Mouse (Mus musculus): Measurements from ENCODE around the gene 1500009C09Rik. TPM values are rescaled to one million over a fixed set of nuclear protein-coding genes. Genes with fewer than 3 reads are reported as not detected.
"Not testable (repeated sequence)": the region's sequence is repeated elsewhere in the genome, so short reads cannot be mapped to it uniquely, and the experiment has no call there.

Gene 1500009C09Rik
- polyA plus RNA-seq, 1 experiment from 2014 or later: 9.2 TPM

DNA sequence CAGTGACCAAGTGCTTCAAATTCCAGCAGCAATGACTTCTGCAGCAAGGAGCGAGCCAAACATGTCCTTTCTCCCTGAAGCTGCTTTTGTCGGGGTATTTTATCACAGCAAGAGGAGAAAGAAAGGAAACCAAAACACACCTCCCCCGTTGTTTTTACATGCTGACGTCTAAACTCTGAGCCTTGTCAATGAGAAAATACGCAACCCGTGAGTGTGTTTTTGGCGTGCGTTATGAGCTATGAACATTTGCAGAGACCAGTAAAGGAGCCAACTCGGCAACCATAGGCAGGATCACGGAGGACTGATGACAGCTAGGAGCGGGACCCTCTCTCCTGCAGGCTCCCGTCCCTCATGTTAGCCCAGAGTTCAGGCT, 8.5 kb upstream of the 1500009C09Rik start:
- Histone ChIP-seq H3K36me3 (no peaks in the 10 kb centered on the region), H3K9ac (peak overlapping the region; percentile 73), H3K4me3 (peak overlapping the region; percentile 74), H3K4me1 (replicated peaks) (peaks cover 13% of the 10 kb centered on the region), H3K4me2 (peak overlapping the region; percentile 92), H3K9me3 (no peaks in the 10 kb centered on the region), H3K27ac (0 out of 2 replicates have a peak overlapping the region, but pooled peaks have one; percentile 3), H3K27me3 (no peaks in the 10 kb centered on the region)
- 8% methylated on average over 12 of the region's 12 CpGs for WGBS
- no peak for ATAC-seq (ENCODE audit: low FRiP score)

DNA sequence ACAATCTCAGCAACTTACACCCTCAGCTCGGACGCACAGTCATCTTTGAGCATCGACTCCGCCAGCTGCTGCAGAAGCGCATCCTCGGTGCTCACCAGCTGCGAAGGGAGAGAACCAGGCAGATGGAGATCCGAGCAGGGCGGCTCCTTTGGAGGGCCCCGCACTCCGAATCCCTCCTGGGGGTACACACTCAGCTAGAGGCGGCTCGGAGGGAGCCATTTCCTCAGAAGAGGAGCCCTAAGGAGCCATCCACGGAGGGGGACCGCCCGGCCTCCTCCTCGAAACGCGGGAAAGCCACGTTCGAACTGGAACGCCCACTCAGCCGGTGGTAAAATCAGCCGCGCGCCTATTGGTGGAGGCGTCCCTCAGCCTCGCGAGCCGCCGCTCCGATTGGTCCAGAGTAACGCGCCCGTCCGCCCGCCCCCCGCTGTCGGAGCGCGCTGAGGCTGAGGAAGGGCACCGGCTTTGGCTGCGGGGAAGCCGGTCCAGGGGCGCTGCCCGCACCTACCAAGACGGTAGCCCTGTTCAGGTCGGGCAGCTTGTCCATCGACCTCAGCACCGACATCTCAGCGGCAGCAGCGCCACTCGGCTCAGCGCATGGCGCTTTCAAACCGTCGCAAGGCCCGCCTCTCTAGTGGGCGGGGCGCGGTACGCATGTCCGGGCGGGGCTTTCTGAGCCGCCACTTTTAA, 7.9 kb upstream of the 1500009C09Rik start, which contains the start of gene Cenpm:
Gene Cenpm, minus strand, starts transcription at position 634 of the 690 bp plus-strand sequence.
- Histone ChIP-seq H3K4me1 (replicated peaks) (peaks cover 13% of the 10 kb centered on the region), H3K4me3 (peak within 1 kb of the TSS; percentile 74), H3K9ac (peak within 1 kb of the TSS; percentile 73), H3K27me3 (no peaks in the 10 kb centered on the region), H3K4me2 (peak within 1 kb of the TSS; percentile 92), H3K36me3 (no peaks in the 10 kb centered on the region), H3K9me3 (no peaks in the 10 kb centered on the region), H3K27ac (peak within 1 kb of the TSS; percentile 76)
- ATAC-seq (ENCODE audit: low FRiP score): peak; percentile 98
- WGBS: under 1% methylated on average over 65 of the region's 65 CpGs

DNA sequence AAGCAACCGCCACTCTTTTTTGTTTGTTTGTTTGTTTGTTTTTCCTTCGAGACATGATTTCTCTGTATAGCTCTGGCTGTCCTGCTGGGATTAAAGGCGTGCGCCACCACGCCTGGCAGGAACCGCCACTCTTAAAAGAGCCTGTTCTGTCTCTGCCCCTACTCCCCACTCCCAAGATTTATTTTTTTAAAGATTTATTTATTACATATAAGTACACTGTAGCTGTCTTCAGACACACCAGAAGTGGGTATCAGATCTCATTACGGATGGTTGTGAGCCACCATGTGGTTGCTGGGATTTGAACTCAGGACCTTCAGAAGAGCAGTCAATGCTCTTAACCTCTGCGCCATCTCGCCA, 7.4 kb upstream of the 1500009C09Rik start:
- peak overlapping the region; percentile 63; the same call in 1 of the 2 replicates for H3K9ac ChIP-seq
- peak overlapping the region; percentile 74 for H3K4me3 ChIP-seq
- peak overlapping the region; percentile 76; the same call in 1 of the 2 replicates for H3K27ac ChIP-seq
- 23% methylated on average over 9 of the region's 9 CpGs for WGBS
- not testable (repeated sequence) for H3K9me3 ChIP-seq, H3K36me3 ChIP-seq, H3K27me3 ChIP-seq
- ATAC-seq (ENCODE audit: low FRiP score): 0 out of 2 replicates have a peak, but pooled peaks have one; percentile 25
- peaks cover 13% of the 10 kb centered on the region for H3K4me1 ChIP-seq (replicated peaks)
- peak overlapping the region; percentile 92 for H3K4me2 ChIP-seq

DNA sequence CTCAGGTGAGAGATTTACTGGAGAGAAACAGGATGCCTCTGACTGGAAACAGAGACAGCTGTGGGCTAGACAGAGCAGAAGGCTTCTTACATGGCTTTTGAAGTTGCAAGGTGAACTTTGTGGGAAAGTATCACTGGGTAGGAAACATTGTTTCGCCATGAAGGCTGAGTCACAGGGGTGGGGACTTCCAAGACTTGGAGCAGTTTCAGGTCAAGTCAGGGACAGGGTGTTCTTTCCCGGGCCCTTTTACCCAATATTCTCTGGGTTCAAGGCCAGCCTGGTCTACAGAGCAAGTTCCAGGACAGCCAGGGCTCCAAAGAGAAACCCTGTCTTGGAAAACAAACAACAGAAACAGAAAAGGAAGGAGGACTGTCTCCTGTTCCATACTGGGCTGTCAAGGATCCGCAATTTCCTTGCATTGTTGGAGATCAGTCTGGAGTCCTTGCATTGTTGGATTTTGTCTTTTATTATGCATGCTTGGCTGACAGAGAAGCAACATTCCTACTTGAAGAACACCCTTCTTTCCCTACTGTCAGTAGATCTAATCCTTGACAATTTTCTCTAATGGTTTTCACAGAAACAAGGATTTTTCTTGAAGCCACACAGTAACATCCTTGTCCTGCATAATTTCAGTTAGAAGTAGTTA, 4.9 kb upstream of the 1500009C09Rik start:
- WGBS: 84% methylated on average over 3 of the region's 3 CpGs
- ATAC-seq (ENCODE audit: low FRiP score): no peak

DNA sequence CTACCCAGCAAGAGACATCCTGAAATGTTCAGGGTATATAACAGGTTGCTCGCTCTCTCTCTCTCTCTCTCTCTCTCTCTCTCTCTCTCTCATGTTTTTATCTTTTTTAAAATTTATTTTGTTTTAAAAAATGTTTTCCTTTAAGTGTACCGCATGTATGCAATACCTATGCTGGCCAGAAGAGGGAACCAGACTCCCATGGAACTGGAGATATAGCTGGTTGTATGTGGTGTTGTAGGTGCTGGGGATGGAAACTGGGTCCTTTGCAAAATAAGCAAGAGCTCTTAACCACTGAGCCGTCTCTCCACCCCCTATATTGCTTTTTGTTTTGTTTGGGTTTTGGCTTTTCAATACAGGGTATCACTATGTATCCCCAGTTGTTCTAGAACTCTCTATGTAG, 618 bp upstream of the 1500009C09Rik start:
- 99% methylated on average over 3 of the region's 3 CpGs for WGBS
- no peak for ATAC-seq (ENCODE audit: low FRiP score)
- Histone ChIP-seq H3K36me3 (no peaks in the 10 kb centered on the region), H3K9ac (no peak overlapping the region), H3K4me2 (no peak overlapping the region), H3K4me3 (no peak overlapping the region), H3K27ac (no peak overlapping the region), H3K4me1 (replicated peaks) (peaks cover 20% of the 10 kb centered on the region), H3K9me3 (no peaks in the 10 kb centered on the region), H3K27me3 (no peaks in the 10 kb centered on the region)

More for the DNA sequence above, 4.9 kb upstream of the 1500009C09Rik start:
- no peak overlapping the region for H3K4me3 ChIP-seq
- H3K4me2 ChIP-seq: no peak overlapping the region
- H3K9me3 ChIP-seq: no peaks in the 10 kb centered on the region
- H3K27me3 ChIP-seq: no peaks in the 10 kb centered on the region
- H3K9ac ChIP-seq: no peak overlapping the region
- H3K4me1 ChIP-seq (replicated peaks): peaks cover 13% of the 10 kb centered on the region
- no peaks in the 10 kb centered on the region for H3K36me3 ChIP-seq
- no peak overlapping the region for H3K27ac ChIP-seq

DNA sequence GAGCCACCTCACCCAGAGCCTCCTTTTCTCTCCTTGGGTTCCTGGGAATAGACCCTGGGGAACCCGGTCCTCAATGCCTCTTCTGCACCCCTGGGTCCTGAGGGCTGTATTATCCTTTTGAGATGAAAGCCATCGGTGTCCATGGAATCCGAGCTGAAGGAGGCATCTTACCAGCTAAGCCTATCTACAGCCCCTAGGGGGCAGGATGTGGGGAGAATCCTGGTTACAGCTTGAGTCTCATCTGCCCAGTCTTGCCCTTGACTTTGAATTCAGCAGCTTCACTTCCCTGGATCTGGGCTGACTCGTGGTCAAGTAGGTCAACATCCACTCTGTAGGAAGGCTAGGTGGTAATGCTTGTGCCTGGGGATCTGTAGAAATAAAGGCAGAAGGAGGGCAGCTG, 3.1 kb downstream of the 1500009C09Rik start:
- Histone ChIP-seq H3K4me2 (peak overlapping the region; percentile 55), H3K27me3 (peaks cover 3% of the 10 kb centered on the region; the same call in 1 of the 2 replicates), H3K9me3 (no peaks in the 10 kb centered on the region), H3K4me1 (replicated peaks) (peaks cover 34% of the 10 kb centered on the region), H3K4me3 (no peak overlapping the region), H3K27ac (peak overlapping the region; percentile 87), H3K9ac (no peak overlapping the region), H3K36me3 (no peaks in the 10 kb centered on the region)
- no peak; the same call in 1 of the 2 replicates for ATAC-seq (ENCODE audit: low FRiP score)
- WGBS: 46% methylated on average over 4 of the region's 4 CpGs

DNA sequence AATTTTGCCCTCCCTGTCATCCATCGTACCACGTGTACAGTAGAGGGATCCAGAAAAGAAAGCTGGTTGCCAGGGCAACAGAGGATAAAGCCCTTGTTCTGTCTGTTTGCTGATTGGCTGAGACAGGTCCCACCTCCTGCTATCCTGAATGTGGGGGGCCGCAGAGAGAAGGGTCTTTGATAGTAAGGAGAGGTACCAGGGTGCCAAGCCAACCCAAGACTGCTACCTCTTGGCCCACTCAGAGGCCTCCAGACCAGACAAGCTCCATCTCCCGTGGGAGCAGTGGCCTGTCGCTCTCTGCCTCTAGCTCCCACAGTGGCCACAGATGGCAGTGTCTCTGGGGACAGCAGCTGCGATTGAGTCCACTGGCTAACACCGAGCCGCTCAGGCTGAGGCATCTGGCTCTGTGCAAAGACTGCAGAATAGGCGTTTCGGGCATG, 3.8 kb downstream of the 1500009C09Rik start:
- ATAC-seq (ENCODE audit: low FRiP score): peak; percentile 93

DNA sequence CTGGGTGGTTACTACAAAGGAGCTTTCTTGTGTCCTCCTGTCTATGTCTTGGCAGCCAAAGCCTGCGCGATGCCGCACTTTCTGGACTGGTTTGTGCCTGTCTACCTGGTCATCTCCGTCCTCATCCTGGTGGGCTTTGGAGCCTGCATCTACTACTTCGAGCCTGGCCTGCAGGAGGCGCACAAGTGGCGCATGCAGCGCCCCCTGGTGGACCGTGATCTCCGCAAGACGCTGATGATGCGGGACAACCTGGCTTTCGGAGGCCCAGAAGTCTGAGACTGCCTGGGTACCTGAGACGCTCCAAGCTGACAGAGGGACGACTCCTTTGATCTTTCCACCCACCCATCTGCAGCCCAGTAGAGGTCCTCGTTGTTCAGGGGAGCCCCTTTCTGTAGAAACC, 7.3 kb downstream of the 1500009C09Rik start:
- H3K27ac ChIP-seq: no peak overlapping the region
- no peak overlapping the region for H3K4me3 ChIP-seq
- no peak overlapping the region for H3K4me2 ChIP-seq
- H3K4me1 ChIP-seq (replicated peaks): peaks cover 35% of the 10 kb centered on the region
- ATAC-seq (ENCODE audit: low FRiP score): no peak
- WGBS: 12% methylated on average over 16 of the region's 16 CpGs
- no peak overlapping the region for H3K9ac ChIP-seq
- H3K9me3 ChIP-seq: no peaks in the 10 kb centered on the region
- H3K27me3 ChIP-seq: peaks cover 3% of the 10 kb centered on the region; the same call in 1 of the 2 replicates
- no peaks in the 10 kb centered on the region for H3K36me3 ChIP-seq

More for the DNA sequence above, 3.8 kb downstream of the 1500009C09Rik start:
- peaks cover 34% of the 10 kb centered on the region for H3K4me1 ChIP-seq (replicated peaks)
- H3K9me3 ChIP-seq: no peaks in the 10 kb centered on the region
- peak overlapping the region; percentile 87 for H3K27ac ChIP-seq
- peak overlapping the region; percentile 55 for H3K4me2 ChIP-seq
- H3K9ac ChIP-seq: peak overlapping the region; percentile 70
- H3K27me3 ChIP-seq: peaks cover 3% of the 10 kb centered on the region; the same call in 1 of the 2 replicates
- 10% methylated on average over 10 of the region's 10 CpGs for WGBS
- peak overlapping the region; percentile 47 for H3K4me3 ChIP-seq
- H3K36me3 ChIP-seq: no peaks in the 10 kb centered on the region

DNA sequence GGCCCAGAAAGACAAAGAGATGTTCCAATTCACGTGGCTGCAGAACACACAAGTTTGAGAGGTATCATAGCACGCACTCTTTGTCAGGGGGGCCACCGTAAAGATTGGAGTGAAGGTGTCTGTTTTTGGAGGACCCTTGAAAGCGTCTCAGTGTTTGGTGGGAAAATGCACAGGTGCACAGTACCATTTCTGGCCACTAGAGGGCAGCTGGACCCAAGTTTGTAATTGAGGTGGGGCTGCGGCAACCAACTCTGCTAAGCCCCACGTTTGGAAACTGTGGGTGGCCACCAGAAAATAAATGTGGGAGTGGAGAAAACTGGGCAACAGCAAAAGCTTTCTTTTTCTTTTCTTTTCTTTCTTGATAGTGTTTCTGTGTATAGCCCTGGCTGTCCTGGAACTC, 14.2 kb downstream of the 1500009C09Rik start:
- Histone ChIP-seq H3K27ac (no peak overlapping the region), H3K9me3 (no peaks in the 10 kb centered on the region), H3K9ac (no peak overlapping the region), H3K4me3 (no peak overlapping the region), H3K36me3 (no peaks in the 10 kb centered on the region), H3K27me3 (no peaks in the 10 kb centered on the region), H3K4me1 (replicated peaks) (peaks cover 40% of the 10 kb centered on the region), H3K4me2 (no peak overlapping the region)
- ATAC-seq (ENCODE audit: low FRiP score): no peak
- 12% methylated on average over 6 of the region's 6 CpGs for WGBS

DNA sequence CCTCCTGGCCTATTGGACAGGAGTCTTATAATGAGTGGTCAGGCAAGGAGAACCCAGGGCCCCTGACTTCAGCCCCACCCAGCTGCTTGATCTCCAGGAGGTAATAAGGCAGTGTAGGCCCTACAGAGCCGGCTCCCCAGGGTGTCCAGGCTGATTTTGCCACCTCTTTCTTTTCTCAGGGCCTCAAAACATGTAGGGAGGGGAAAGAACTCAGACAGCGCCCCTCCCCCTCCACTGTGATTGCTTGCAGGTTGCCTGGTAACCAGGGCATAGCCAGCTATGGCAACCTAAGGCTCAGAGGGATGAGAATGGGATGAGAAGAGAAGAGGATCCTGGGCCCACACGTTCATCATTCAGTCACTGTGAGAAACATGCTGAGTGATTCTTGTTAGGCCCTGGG, 16.0 kb downstream of the 1500009C09Rik start:
- ATAC-seq (ENCODE audit: low FRiP score): peak; percentile 60; the same call in 1 of the 2 replicates
- Histone ChIP-seq H3K27ac (peak overlapping the region; percentile 72), H3K4me2 (peak overlapping the region; percentile 11; the same call in 1 of the 2 replicates), H3K36me3 (no peaks in the 10 kb centered on the region), H3K9ac (0 out of 2 replicates have a peak overlapping the region, but pooled peaks have one; percentile 4), H3K4me1 (replicated peaks) (peaks cover 46% of the 10 kb centered on the region), H3K9me3 (no peaks in the 10 kb centered on the region), H3K27me3 (peaks cover 14% of the 10 kb centered on the region), H3K4me3 (no peak overlapping the region)
- WGBS: 8% methylated on average over 3 of the region's 3 CpGs

DNA sequence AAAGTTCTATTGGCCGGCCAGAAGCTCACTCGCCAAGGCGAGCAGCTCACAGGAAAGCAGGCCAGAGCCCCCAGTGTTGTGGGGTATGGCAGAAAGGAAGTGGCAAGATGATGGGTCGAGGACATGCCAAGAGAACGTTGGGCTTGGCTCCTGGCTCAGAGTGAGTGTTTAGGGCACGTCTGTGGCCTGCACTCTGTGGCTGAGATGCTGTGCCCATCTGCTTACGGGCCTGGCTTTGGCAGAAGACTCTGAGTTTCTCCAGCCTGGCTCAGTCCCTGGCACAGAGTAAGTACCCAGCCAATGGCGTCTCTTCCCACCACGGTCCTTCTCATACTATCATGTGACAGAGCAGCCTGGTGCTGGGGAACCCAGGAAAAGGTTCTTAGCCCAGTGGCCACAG, 16.6 kb downstream of the 1500009C09Rik start:
- H3K27ac ChIP-seq: peak overlapping the region; percentile 72
- H3K27me3 ChIP-seq: peaks cover 20% of the 10 kb centered on the region
- H3K4me2 ChIP-seq: no peak overlapping the region
- ATAC-seq (ENCODE audit: low FRiP score): no peak
- H3K4me1 ChIP-seq (replicated peaks): peaks cover 48% of the 10 kb centered on the region
- H3K9me3 ChIP-seq: no peaks in the 10 kb centered on the region
- H3K4me3 ChIP-seq: no peak overlapping the region
- no peaks in the 10 kb centered on the region for H3K36me3 ChIP-seq
- 84% methylated on average over 9 of the region's 9 CpGs for WGBS
- H3K9ac ChIP-seq: 0 out of 2 replicates have a peak overlapping the region, but pooled peaks have one; percentile 36

DNA sequence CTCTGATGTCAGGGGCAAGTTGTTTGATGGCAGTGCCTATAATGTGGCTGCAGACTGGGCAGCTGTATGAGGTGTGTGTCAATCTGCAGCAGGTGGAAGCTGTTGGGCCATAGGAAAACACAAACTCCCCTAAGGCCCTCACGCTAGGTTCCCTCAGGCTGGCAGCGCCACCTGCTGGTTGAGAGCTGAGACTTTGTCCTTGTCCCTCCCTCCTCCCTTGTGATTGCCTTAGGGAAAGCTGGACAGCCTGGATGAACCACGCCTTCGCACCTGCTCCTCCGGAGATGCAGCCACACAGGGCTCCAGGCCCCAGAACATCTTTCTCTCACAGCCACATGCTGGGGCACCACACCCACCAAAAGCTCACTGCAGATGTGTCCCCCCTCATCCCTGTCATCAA, 19.0 kb downstream of the 1500009C09Rik start:
- Histone ChIP-seq H3K4me3 (no peak overlapping the region), H3K9me3 (no peaks in the 10 kb centered on the region), H3K27ac (peak overlapping the region; percentile 62; the same call in 1 of the 2 replicates), H3K4me2 (no peak overlapping the region), H3K36me3 (no peaks in the 10 kb centered on the region), H3K9ac (no peak overlapping the region), H3K4me1 (replicated peaks) (peaks cover 53% of the 10 kb centered on the region), H3K27me3 (peaks cover 26% of the 10 kb centered on the region)
- ATAC-seq (ENCODE audit: low FRiP score): no peak
- 3% methylated on average over 5 of the region's 5 CpGs for WGBS

Measured in hindbrain, embryonic 13.5 days (tissue).